ENCODE assay signal across 16 mouse cellular contexts in the genomic region with DNA sequence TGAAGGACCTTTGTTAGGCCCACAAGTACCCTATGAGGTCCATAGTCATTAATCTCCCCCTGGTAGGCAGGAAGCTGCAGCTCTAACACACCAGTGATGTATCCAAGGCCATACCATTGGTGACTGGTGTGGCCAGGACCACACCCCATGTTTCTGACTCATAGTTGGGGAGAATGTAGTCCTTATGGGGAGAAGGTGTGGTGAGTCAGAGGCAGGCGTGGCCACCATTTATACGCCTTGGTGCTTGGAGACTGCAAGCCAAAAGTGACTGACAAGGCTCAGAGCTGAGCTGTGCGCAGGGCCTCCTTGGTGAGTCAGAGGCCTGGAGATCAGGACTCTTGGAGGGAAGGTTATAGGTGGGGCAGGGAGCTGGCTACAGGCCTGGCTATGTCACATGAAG. TPM values are rescaled to one million over a fixed set of nuclear protein-coding genes. Genes with fewer than 3 reads are reported as not detected.
A peak's percentile ranks its signal among the peaks of the same experiment; 100 is the strongest.
DNase-seq lines count a peak whose midpoint lies in the region; ATAC-seq and TF ChIP-seq lines count a peak whose summit lies in the region.
"Had no signal": no experiment of that assay in that cellular context is flagged by ENCODE, and none has a peak within 500 bp of the region (broad histone marks: within the 10 kb centered on the region; RNA-seq: fewer than 3 reads in every experiment).

No protein-coding gene starts in this region.

- peaks cover 13% of the 10 kb centered on the region for H3K4me1 ChIP-seq in testis, adult 2 months (ENCODE audit: control insufficient read depth, insufficient read depth, low read length)
- 0 out of 2 replicates have a peak, but pooled peaks cover 3% of the 10 kb centered on the region for H3K4me1 ChIP-seq in embryonic fibroblast, embryonic 13.5 days (ENCODE audit: control insufficient read depth, insufficient read depth, low read length)
- no peaks in the 10 kb centered on the region for H3K4me1 ChIP-seq in stomach, embryonic 16.5 days (ENCODE audit: control insufficient read depth, insufficient read depth, low read length)
- H3K4me1 ChIP-seq: limb, embryonic 12.5 days had no signal

- WGBS in stomach, embryonic 16.5 days, result 70% methylated on average over 3 of the region's 3 CpGs

- H3K9ac ChIP-seq in stomach, embryonic 16.5 days (ENCODE audit: low read length), result no peak overlapping the region
- H3K9ac ChIP-seq: limb, embryonic 12.5 days had no signal

- no peak overlapping the region for H3K4me2 ChIP-seq in stomach, embryonic 16.5 days (ENCODE audit: low read depth, low read length)
- H3K4me2 ChIP-seq: limb, embryonic 12.5 days had no signal

- H3K27me3 ChIP-seq in testis, adult 2 months (ENCODE audit: control insufficient read depth, insufficient read depth, low read length), result no peaks in the 10 kb centered on the region
- H3K27me3 ChIP-seq in Patski, result no peaks in the 10 kb centered on the region
- H3K27me3 ChIP-seq in stomach, embryonic 16.5 days (ENCODE audit: control insufficient read depth, insufficient read depth, low read length), result no peaks in the 10 kb centered on the region
- H3K27me3 ChIP-seq: limb, embryonic 12.5 days had no signal

- no peak for DNase-seq in testis, postnatal 10 days (ENCODE audit: low spot score)
- DNase-seq in Patski (ENCODE audit: low read depth, low spot score), result peak; percentile 65
- DNase-seq in left cerebral cortex, postnatal 10 days (ENCODE audit: extremely low spot score in 1 of 2, low spot score in 2 of 2), result no peak
- DNase-seq in gastrocnemius, postnatal 36 days, result no peak
- DNase-seq in embryo, embryonic 10 days (ENCODE audit: low spot score), result no peak
- DNase-seq: cerebellum, adult 9-10 months; kidney, adult 11 months; layer of hippocampus, adult 9-11 months had no signal

- POLR2A ChIA-PET in Patski (lab: Charles Lee), result no interaction called here

- peak; percentile 63 for ATAC-seq in Patski
- ATAC-seq in stomach, embryonic 16.5 days (ENCODE audit: insufficient read depth, low FRiP score), result peak; percentile 95

- in situ Hi-C loops in Patski (cut with MboI; ENCODE audit: low pct_unique_long_range_greater_than_20kb), result no loop called here

- H3K4me3 ChIP-seq in testis, adult 2 months (ENCODE audit: control insufficient read depth, low read depth, low read length), result peak overlapping the region; percentile 73
- H3K4me3 ChIP-seq in embryonic fibroblast, embryonic 13.5 days (ENCODE audit: insufficient read depth, low read length), result no peak overlapping the region
- H3K4me3 ChIP-seq in stomach, embryonic 16.5 days (replicated peaks; ENCODE audit: low read length), result no peak overlapping the region
- H3K4me3 ChIP-seq: limb, embryonic 12.5 days had no signal

- H3K36me3 ChIP-seq in testis, adult 2 months (ENCODE audit: control insufficient read depth, insufficient read depth, low read length), result no peaks in the 10 kb centered on the region
- H3K36me3 ChIP-seq in stomach, embryonic 16.5 days (ENCODE audit: control insufficient read depth, insufficient read depth, low read length), result no peaks in the 10 kb centered on the region
- H3K36me3 ChIP-seq: limb, embryonic 12.5 days had no signal

- peak overlapping the region; percentile 68; the same call in 1 of the 2 replicates for H3K27ac ChIP-seq in testis, adult 2 months (ENCODE audit: control insufficient read depth, insufficient read depth, low read depth, low read length)
- peak overlapping the region; percentile 37 for H3K27ac ChIP-seq in embryonic fibroblast, embryonic 13.5 days (ENCODE audit: insufficient read depth, low read length)
- H3K27ac ChIP-seq in stomach, embryonic 16.5 days (ENCODE audit: low read length), result peak overlapping the region; percentile 14; the same call in 1 of the 2 replicates
- H3K27ac ChIP-seq: limb, embryonic 12.5 days had no signal

- CTCF ChIA-PET in Patski (lab: Charles Lee), result no interaction called here

- intact Hi-C loops in left cerebral cortex, postnatal 10 days (cut with DNase I), result no loop called here
- intact Hi-C loops in gastrocnemius, postnatal 36 days (cut with DNase I), result no loop called here

- TF ChIP-seq POLR2A in testis, adult 2 months (IDR thresholded peaks at IDR 0.05; ENCODE audit: control insufficient read depth, low read depth, low read length), result peak; percentile 30; the same call in 1 of the 2 replicates
- TF ChIP-seq POLR2A in embryonic fibroblast, embryonic 13.5 days (IDR thresholded peaks at IDR 0.05; ENCODE audit: low read depth, low read length), result no peak

- H3K9me3 ChIP-seq in stomach, embryonic 16.5 days (replicated peaks; ENCODE audit: control insufficient read depth, low read length), result no peaks in the 10 kb centered on the region
- H3K9me3 ChIP-seq: limb, embryonic 12.5 days had no signal

- TF ChIP-seq CTCF in testis, adult 2 months (IDR thresholded peaks at IDR 0.05; ENCODE audit: control insufficient read depth, insufficient read depth, insufficient replicate concordance, low read depth, low read length), result no peak
- no peak for TF ChIP-seq CTCF in Patski (IDR thresholded peaks at IDR 0.05)
- no peak for TF ChIP-seq CTCF in embryonic fibroblast, embryonic 13.5 days (IDR thresholded peaks at IDR 0.05; ENCODE audit: borderline replicate concordance, insufficient read depth, low read length)

RNA-seq across cellular contexts. Expression of a gene that starts 22.7 kb away (rescaled TPM):
- polyA plus RNA-seq in testis, adult 2 months (2012; rRNA removed), result 0.89 and 1.2 TPM in 2 replicates
- polyA plus RNA-seq in Patski (2021), result 8.6 TPM
- polyA plus RNA-seq in embryonic fibroblast, embryonic 13.5 days (2011; ENCODE audit: insufficient read length, low read depth, missing spikeins), result 0.68 and 1.2 TPM in 2 replicates
- polyA plus RNA-seq in stomach, embryonic 16.5 days (2015; fragmentation: Nextera tagmentation; extraction: Ambion mirVana), result 11.5 and 12.6 TPM in 2 replicates
- total RNA-seq in left cerebral cortex, postnatal 10 days (2021), result 100 to 1,000 TPM; 198 to 200 TPM
- total RNA-seq in gastrocnemius, postnatal 36 days (2021), result under 1 TPM; 0.26 to 0.32 TPM
- total RNA-seq: granulocyte monocyte progenitor cell, adult 5-6 weeks; megakaryocyte-erythroid progenitor cell, adult 5-6 weeks had no signal

RNA-seq across cellular contexts. Expression of a gene that starts 41.3 kb away (rescaled TPM):
- polyA plus RNA-seq in testis, adult 2 months (2012; rRNA removed), result 0.59 and 1.4 TPM in 2 replicates
- polyA plus RNA-seq in Patski (2021), result 1.1 TPM
- not detected in 2 replicates for polyA plus RNA-seq in embryonic fibroblast, embryonic 13.5 days (2011; ENCODE audit: insufficient read length, low read depth, missing spikeins)
- 2.8 and 3.1 TPM in 2 replicates for polyA plus RNA-seq in stomach, embryonic 16.5 days (2015; fragmentation: Nextera tagmentation; extraction: Ambion mirVana)
- total RNA-seq in left cerebral cortex, postnatal 10 days (2021), result 1 to 10 TPM; 2.3 to 2.4 TPM
- 10 to 100 TPM in 1 of 2 experiments, 1 to 10 TPM in 1; 9.7 to 15.2 TPM for total RNA-seq in gastrocnemius, postnatal 36 days (2021)
- total RNA-seq: granulocyte monocyte progenitor cell, adult 5-6 weeks; heart, postnatal 25 days; megakaryocyte-erythroid progenitor cell, adult 5-6 weeks had no signal
- polyA plus RNA-seq: embryonic facial prominence, embryonic 11.5 days had no signal

Comparison
In these comparisons a context has a peak if more than half of its experiments do, and no peak if none do; other contexts are left out.
1. H3K27ac ChIP-seq: peak in every context shown above with its lines; median percentile 68 in testis, adult 2 months; 37 in embryonic fibroblast, embryonic 13.5 days; 14 in stomach, embryonic 16.5 days.